Mouse (Mus musculus) heart, embryonic 10.5 days (tissue): Measurements from ENCODE around the gene Cd300c2. TPM values are rescaled to one million over a fixed set of nuclear protein-coding genes. Genes with fewer than 3 reads are reported as not detected.
"Not testable (repeated sequence)": the region's sequence is repeated elsewhere in the genome, so short reads cannot be mapped to it uniquely, and the experiment has no call there.

Source experiments
- DNase-seq: peaks from one replicate; pipeline ENCODE4 v3.0.0-alpha.2; 2017; ENCODE audit warnings: low spot score
- H3K27ac ChIP-seq: fragments of 300-500 bp; sonication (generic); 2 replicates; pipeline ENCODE4 v1.5.1; 2016; ENCODE audit warnings: mild to moderate bottlenecking
- H3K27me3 ChIP-seq: fragments of 300-500 bp; sonication (generic); 2 replicates; pipeline ENCODE4 v1.6.1; 2016; ENCODE audit warnings: mild to moderate bottlenecking; ENCODE audit not compliant: poor library complexity, insufficient read depth, severe bottlenecking
- H3K36me3 ChIP-seq: fragments of 300-500 bp; sonication (generic); 2 replicates; pipeline ENCODE4 v1.6.1; 2016; ENCODE audit warnings: mild to moderate bottlenecking, moderate library complexity
- H3K4me1 ChIP-seq: fragments of 300-500 bp; sonication (generic); 2 replicates; pipeline ENCODE4 v1.6.1; 2016; ENCODE audit warnings: mild to moderate bottlenecking
- H3K4me3 ChIP-seq: fragments of 300-500 bp; sonication (generic); 2 replicates; pipeline ENCODE4 v1.5.1; 2016; ENCODE audit warnings: mild to moderate bottlenecking, moderate library complexity
- H3K9me3 ChIP-seq: fragments of 300-500 bp; sonication (generic); 2 replicates; pipeline ENCODE4 v1.6.1; 2016; ENCODE audit warnings: mild to moderate bottlenecking, moderate library complexity
- WGBS: fragments of 180-500 bp; shearing (Covaris S2); methylation state at CpG from one replicate; pipeline ENCODE4 v1.1.7; 2016; 5-methylcytosine and 5-hydroxymethylcytosine counted together
- polyA plus RNA-seq: library from polyadenylated mRNA; unstranded; fragments of >200 nt; fragmentation: Nextera tagmentation; extraction: Ambion mirVana; gene quantifications from 2 replicates; pipeline ENCODE4 v1.2.1, GENCODE M21; 2016

Cd300c2 gene
- polyA plus RNA-seq = 0.35 TPM in 1 of 2 replicates, not detected in the other

- 76% methylated on average over 7 of the region's 7 CpGs for WGBS
- no peaks in the 10 kb centered on the region for H3K9me3 ChIP-seq
- no peak for DNase-seq
- no peak within 1 kb of the TSS for H3K4me3 ChIP-seq
- no peaks in the 10 kb centered on the region for H3K4me1 ChIP-seq
- peaks cover 20% of the 10 kb centered on the region for H3K27me3 ChIP-seq
- no peak within 1 kb of the TSS for H3K27ac ChIP-seq
- no peaks in the 10 kb centered on the region for H3K36me3 ChIP-seq
Observed at GRCm38 (mm10) chr11:115001474-115002040, at the start of gene Cd300c2. Gene Cd300c2, minus strand, starts transcription at chr11:115001880.

GRCm38 (mm10) chr11:115049282-115049895 lies 47.7 kb upstream of the Cd300c2 start:
- 35% methylated on average over 3 of the region's 3 CpGs for WGBS
- DNase-seq = no peak

GRCm38 (mm10) chr11:115048259-115048658 lies 46.6 kb upstream of the Cd300c2 start, which contains the start of gene Cd300ld3:
Gene Cd300ld3, minus strand, starts transcription at chr11:115048409.
- Histone ChIP-seq H3K27me3 (no peaks in the 10 kb centered on the region), H3K36me3 (no peaks in the 10 kb centered on the region)
- 69% methylated on average over 2 of the region's 2 CpGs for WGBS

More at GRCm38 (mm10) chr11:115049282-115049895, 47.7 kb upstream of the Cd300c2 start:
- Histone ChIP-seq H3K4me3 (no peak overlapping the region), H3K27me3 (no peaks in the 10 kb centered on the region), H3K27ac (no peak overlapping the region), H3K36me3 (no peaks in the 10 kb centered on the region), H3K4me1 (no peaks in the 10 kb centered on the region), H3K9me3 (no peaks in the 10 kb centered on the region)

GRCm38 (mm10) chr11:115037669-115038068 lies 36.0 kb upstream of the Cd300c2 start, which contains the start of gene Cd300ld5:
Gene Cd300ld5, minus strand, starts transcription at chr11:115037769.
- H3K4me1 ChIP-seq = not testable (repeated sequence)
- WGBS = no CpG with 5 or more reads among the region's 6 CpGs

More at GRCm38 (mm10) chr11:115048259-115048658, 46.6 kb upstream of the Cd300c2 start, which contains the start of gene Cd300ld3:
- no peaks in the 10 kb centered on the region for H3K9me3 ChIP-seq
- DNase-seq = no peak
- no peaks in the 10 kb centered on the region for H3K4me1 ChIP-seq
- H3K4me3 ChIP-seq = no peak within 1 kb of the TSS
- H3K27ac ChIP-seq = no peak within 1 kb of the TSS

GRCm38 (mm10) chr11:115026912-115027311 lies 25.2 kb upstream of the Cd300c2 start, which contains the start of gene Cd300ld4:
Gene Cd300ld4, minus strand, starts transcription at chr11:115027012.
- not testable (repeated sequence) for H3K27ac ChIP-seq, H3K4me1 ChIP-seq, H3K36me3 ChIP-seq, H3K9me3 ChIP-seq, H3K27me3 ChIP-seq, H3K4me3 ChIP-seq, DNase-seq
- WGBS = no CpG with 5 or more reads among the region's 6 CpGs

More at GRCm38 (mm10) chr11:115037669-115038068, 36.0 kb upstream of the Cd300c2 start, which contains the start of gene Cd300ld5:
- not testable (repeated sequence) for H3K4me3 ChIP-seq, H3K27ac ChIP-seq, H3K9me3 ChIP-seq, H3K36me3 ChIP-seq, DNase-seq, H3K27me3 ChIP-seq

- not testable (repeated sequence) for H3K36me3 ChIP-seq, H3K27ac ChIP-seq, H3K27me3 ChIP-seq, H3K4me1 ChIP-seq, H3K4me3 ChIP-seq, H3K9me3 ChIP-seq, DNase-seq
- WGBS = no CpG with 5 or more reads among the region's 7 CpGs
Observed at GRCm38 (mm10) chr11:115016093-115016492, 14.4 kb upstream of the Cd300c2 start, which contains the start of gene Cd300ld2. Gene Cd300ld2, minus strand, starts transcription at chr11:115016193.

- no peaks in the 10 kb centered on the region for H3K9me3 ChIP-seq
- DNase-seq = no peak
- H3K36me3 ChIP-seq = no peaks in the 10 kb centered on the region
- 73% methylated on average over 5 of the region's 5 CpGs for WGBS
- no peak overlapping the region for H3K4me3 ChIP-seq
- H3K27ac ChIP-seq = no peak overlapping the region
- H3K4me1 ChIP-seq = no peaks in the 10 kb centered on the region
- H3K27me3 ChIP-seq = peaks cover 13% of the 10 kb centered on the region
Observed at GRCm38 (mm10) chr11:115004070-115004469, 2.4 kb upstream of the Cd300c2 start.

- WGBS = 62% methylated on average over 4 of the region's 4 CpGs
- H3K36me3 ChIP-seq = no peaks in the 10 kb centered on the region
- DNase-seq = no peak
- no peak within 1 kb of the TSS for H3K4me3 ChIP-seq
- H3K27ac ChIP-seq = no peak within 1 kb of the TSS
- H3K27me3 ChIP-seq = no peaks in the 10 kb centered on the region
- 0 out of 2 replicates have a peak, but pooled peaks cover 4% of the 10 kb centered on the region for H3K4me1 ChIP-seq
- no peaks in the 10 kb centered on the region for H3K9me3 ChIP-seq
Observed at GRCm38 (mm10) chr11:114989793-114990192, 11.9 kb downstream of the Cd300c2 start, which contains the start of gene Cd300ld. Gene Cd300ld, minus strand, starts transcription at chr11:114989922.

- no peak overlapping the region for H3K27ac ChIP-seq
- WGBS = 69% methylated on average over 4 of the region's 4 CpGs
- no peak overlapping the region for H3K4me3 ChIP-seq
- H3K27me3 ChIP-seq = no peaks in the 10 kb centered on the region
- H3K36me3 ChIP-seq = no peaks in the 10 kb centered on the region
- 0 out of 2 replicates have a peak, but pooled peaks cover 4% of the 10 kb centered on the region for H3K4me1 ChIP-seq
- peaks cover 18% of the 10 kb centered on the region; the same call in 1 of the 2 replicates for H3K9me3 ChIP-seq
- no peak for DNase-seq
Observed at GRCm38 (mm10) chr11:114981866-114982265, 19.8 kb downstream of the Cd300c2 start.

GRCm38 (mm10) chr11:114972726-114973125 lies 29.0 kb downstream of the Cd300c2 start:
- DNase-seq = no peak
- H3K4me1 ChIP-seq = no peaks in the 10 kb centered on the region
- H3K36me3 ChIP-seq = no peaks in the 10 kb centered on the region
- H3K9me3 ChIP-seq = no peaks in the 10 kb centered on the region
- 81% methylated on average over 10 of the region's 10 CpGs for WGBS
- no peak overlapping the region for H3K27ac ChIP-seq
- H3K27me3 ChIP-seq = no peaks in the 10 kb centered on the region
- H3K4me3 ChIP-seq = no peak overlapping the region

GRCm38 (mm10) chr11:114968752-114969207 lies 32.9 kb downstream of the Cd300c2 start, which contains the start of gene Cd300c:
Gene Cd300c, minus strand, starts transcription at chr11:114969157.
- H3K9me3 ChIP-seq = no peaks in the 10 kb centered on the region
- DNase-seq = no peak
- H3K27ac ChIP-seq = no peak within 1 kb of the TSS
- no peaks in the 10 kb centered on the region for H3K36me3 ChIP-seq
- H3K27me3 ChIP-seq = no peaks in the 10 kb centered on the region
- peaks cover 7% of the 10 kb centered on the region; the same call in 1 of the 2 replicates for H3K4me1 ChIP-seq
- no peak within 1 kb of the TSS for H3K4me3 ChIP-seq
- WGBS = 85% methylated on average over 9 of the region's 9 CpGs

GRCm38 (mm10) chr11:114965182-114965828 lies 36.4 kb downstream of the Cd300c2 start:
- Histone ChIP-seq H3K4me1 (peaks cover 21% of the 10 kb centered on the region), H3K27me3 (no peaks in the 10 kb centered on the region), H3K36me3 (no peaks in the 10 kb centered on the region), H3K4me3 (no peak overlapping the region), H3K9me3 (no peaks in the 10 kb centered on the region), H3K27ac (peak overlapping the region; percentile 80)
- 50% methylated on average over 3 of the region's 3 CpGs for WGBS
- no peak for DNase-seq
